Mouse (Mus musculus): Measurements from ENCODE around the gene Gm45785.

Gm45785 gene

DNA sequence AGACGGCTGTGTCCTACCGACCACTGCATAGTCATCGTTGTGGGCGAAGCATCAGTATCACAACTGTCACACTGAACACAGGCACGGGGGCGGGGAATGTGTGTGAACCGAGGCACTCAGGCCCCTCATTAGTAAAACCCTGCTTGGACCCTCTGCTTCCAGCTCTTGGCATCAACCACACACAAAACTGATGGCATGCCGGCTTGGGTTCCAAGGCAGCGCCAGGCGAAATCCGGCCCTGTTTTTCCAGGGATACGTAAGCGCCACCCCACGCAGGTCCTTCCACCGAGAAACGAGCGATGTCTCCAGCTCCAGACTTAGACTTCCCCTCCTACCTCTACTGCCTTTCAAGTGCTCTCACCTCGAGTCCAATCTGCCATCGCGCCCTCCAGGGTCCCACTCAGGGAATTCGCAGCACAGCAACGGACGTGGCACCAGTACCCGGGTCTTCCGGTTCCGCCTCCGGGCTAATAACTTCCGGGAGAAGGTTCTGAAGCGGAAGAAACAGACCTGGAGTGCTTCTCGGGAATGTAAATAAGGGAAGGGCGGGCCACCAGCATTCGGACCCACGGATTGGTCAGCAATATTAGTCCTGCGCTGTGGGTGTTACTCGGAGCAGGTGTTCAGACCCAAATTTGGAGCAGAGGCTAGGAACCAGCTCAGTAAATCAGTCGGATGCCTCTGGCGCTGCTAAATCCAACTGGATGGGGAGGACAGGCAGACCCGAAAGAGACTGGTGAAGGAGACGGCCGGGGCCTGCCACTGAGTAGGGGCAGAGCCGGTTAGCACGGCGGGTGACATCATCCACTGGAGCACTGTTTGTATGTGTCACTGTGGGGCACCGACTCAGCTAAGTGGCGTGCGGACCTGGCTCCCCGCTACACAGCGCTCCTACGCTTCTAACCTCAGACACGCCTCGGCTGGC, at the start of gene Gm45785:
Gene Gm45785 (minus strand): TSS at position 472 of the 925 bp plus-strand sequence.
- peak; percentile 90 to 95 for DNase-seq

DNA sequence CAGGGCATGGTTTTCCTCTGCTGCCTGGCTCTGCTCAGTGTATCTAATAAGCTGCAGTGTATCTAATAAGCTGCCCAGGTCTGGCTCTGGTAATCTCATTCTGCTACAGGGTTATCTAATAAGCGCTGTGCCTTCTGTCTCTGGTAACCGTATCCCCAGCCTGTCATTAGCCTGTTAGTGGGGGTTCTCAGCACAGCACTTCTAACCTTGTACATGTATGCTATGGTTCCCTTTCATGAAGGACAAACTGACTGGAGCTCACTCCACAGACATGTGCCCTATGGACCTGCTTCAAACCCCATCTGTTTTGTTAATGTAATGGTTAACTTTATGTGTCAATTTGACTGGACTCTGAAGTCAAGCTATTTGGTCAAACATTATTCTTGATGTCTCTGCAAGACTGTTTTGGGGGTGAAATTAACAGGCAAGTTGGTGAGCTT, 49.5 kb upstream of the Gm45785 start:
- DNase-seq: peak in 1 of 2 experiments; percentile 54

DNA sequence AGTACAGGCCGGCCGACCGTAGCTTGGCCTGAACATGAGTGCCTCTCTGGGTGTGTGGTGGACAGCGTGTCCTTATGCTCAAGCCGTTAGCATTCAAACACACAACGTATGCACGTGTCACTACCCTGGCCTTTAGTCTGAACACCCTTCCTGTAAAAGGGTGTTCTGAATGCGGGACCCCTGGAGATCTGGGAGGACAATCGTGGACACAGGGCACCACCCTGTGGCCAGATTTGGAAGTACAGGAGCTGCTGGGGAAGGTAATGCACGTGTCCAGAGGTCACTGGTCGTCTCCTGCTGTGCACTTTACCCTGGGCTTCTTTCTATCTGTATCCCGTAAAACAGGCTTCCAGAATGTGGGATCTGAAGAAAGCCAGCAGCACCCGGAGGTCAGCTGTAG, 47.1 kb upstream of the Gm45785 start:
- DNase-seq: peak; percentile 80 to 90

- peak in 1 of 2 experiments; percentile 58 for DNase-seq
Observed at GRCm38 (mm10) chr7:140902036-140902875, 46.1 kb upstream of the Gm45785 start.

GRCm38 (mm10) chr7:140900220-140900619, 44.1 kb upstream of the Gm45785 start, which contains the start of gene Cox8b:
Cox8b (minus strand) TSS chr7:140900446.
- no peak for DNase-seq

DNA sequence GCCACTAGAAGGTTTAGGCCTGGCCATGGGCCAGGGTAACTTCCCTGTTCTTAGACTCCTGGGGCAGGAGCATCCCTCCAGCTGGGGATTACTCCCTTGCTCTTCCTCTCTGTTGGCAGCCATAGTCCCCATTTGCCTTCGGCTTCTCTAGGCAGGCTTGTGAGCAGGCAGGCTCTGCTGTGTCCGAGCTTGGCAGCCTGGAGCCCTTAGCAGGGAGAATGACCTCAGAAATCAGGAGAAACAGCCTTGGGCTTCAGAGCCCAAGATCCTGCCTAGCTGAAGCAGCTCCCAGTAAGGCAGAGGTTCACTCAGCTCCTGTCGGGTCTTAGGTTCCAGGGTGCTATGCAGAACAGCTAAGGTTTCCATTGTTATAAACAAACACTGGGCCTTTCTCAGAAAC, 43.0 kb upstream of the Gm45785 start:
- no peak for DNase-seq

- DNase-seq: no peak
Observed at GRCm38 (mm10) chr7:140897863-140898262, 41.7 kb upstream of the Gm45785 start.

DNA sequence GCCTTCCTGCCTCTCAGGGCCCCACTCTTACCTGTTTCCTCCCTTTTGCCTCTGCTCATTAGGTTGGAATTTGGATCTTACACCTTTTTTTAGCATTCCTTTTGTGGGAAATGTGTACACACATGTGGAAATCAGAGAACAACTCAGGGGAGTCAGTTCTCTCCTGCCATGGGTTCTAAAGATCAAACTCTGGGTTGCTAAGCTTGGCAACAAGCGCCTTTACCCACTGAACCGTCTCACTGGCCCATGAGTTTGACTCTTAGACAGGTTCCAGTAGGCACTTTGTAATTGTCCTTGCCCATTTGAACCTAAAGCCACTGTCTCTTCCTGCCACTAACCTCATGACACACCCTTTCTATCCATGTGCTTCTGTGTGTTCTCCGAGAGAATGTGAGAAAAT, 38.5 kb upstream of the Gm45785 start:
- DNase-seq: no peak

DNA sequence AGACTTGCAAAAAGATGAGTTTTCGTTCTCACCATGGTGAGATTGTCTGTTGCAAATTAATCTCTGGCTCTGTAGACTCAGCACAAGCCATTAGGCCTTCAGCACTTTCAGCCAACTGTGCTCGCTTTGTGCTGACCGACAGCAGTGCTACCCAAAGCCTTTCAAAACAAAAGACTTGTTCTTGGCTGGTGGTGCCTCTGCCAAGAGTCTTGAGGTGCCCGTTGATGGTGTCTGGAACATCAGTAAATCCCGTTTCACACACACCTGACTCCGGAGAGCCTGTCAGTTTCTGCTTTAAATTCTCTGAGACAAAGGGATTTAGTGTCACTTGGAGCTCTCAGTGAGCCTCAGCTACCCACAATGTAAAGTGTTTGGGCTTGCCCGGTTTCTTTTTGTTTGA, 37.9 kb upstream of the Gm45785 start:
- DNase-seq: peak in 1 of 2 experiments; percentile 8

GRCm38 (mm10) chr7:140890636-140891035, 34.5 kb upstream of the Gm45785 start:
- DNase-seq: peak in 1 of 2 experiments; percentile 26

DNA sequence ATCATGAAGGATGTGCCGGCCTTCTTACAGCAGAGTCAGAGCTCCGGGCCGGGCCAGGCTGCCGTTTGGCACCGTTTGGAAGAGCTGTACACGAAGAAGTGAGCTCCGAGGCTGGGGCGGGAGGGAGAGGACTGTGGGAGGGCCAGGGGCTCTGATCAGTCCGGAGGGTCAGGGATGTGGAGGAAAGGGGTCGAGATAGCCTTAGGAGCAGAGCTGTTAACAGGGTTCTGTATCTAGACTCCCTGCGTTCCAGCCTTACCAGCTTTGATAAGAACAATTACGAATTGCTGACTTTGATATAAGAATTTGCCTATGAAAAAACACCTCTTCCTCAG, 26.3 kb upstream of the Gm45785 start:
- no peak for DNase-seq

- peak; percentile 97 to 98 for DNase-seq
Observed at GRCm38 (mm10) chr7:140881696-140882468, 25.8 kb upstream of the Gm45785 start, which contains the start of the genes Psmd13 and Sirt3. Psmd13 (plus strand) TSS chr7:140881968. Sirt3 (minus strand) TSS chr7:140882309.

DNA sequence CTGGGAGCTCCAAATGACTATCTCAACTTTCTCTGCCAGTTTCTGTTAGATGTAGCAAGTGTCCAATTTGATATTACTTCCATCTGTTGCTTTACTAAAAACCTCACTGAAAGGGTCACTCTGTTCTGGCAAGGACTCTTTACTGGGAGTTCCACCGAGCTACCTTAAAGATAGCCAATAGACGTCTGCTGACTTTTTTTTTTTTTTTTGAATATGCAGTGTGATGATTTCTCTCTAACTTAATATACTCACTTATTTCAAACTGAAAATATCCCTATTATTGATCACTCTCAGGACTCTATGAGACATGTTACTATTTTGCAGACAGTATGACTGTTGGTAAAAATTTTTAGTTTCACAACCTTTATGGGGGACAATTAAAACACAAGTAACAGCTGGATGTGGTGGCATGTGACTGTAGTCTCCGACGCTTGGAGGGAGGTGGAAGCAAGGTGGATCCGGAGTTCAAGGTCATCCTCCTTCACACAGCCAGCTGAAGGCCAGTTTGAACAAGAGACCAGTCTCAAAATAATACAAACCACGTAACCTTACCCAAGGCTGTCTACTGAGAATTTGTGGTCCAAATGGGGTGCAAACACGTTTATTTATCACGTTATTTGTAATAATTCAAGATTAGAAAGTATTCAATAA, 24.9 kb upstream of the Gm45785 start:
- DNase-seq: peak; percentile 30 to 72

DNA sequence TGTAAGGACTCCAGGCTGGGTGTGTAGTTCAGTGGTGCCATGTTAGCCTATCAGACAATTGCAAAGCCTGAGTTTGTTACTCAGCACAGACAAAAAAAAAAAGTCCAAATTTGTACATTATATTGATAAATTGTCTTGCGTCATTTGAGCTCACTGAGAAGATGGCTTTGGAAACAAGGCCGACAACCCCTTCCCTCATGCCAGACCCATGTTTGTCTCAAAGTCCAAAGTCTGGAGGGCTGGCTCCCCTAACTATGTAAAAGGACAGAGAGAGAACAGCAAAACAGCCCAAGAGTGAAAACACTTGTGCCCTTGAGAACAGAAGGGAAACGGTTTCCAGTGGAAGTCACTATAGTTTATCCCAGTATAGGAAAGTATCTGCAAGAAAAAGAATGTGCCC, 24.3 kb upstream of the Gm45785 start:
- DNase-seq: peak; percentile 66 to 78

GRCm38 (mm10) chr7:140879355-140879754, 23.2 kb upstream of the Gm45785 start:
- peak in 1 of 2 experiments; percentile 16 for DNase-seq

DNA sequence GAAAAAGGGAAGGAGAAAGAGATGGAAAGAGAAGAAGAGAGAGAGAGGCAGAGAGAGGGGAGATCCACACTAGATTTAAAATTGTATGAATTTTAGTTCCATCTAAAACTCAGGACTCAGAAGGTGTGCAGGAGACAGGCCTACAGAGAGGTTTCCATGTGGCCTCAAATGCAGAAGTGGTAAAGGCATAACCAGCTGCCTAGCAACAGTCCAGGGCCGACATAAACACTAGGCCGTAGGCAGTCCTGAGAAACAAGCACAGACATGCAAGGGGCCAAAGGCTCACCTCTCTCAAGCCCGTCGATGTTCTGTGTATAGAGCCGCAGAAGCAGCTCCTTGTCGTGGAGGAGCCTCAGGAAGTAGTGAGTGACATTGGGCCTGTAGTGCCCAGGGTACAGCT, 21.2 kb upstream of the Gm45785 start:
- DNase-seq: peak in 1 of 2 experiments; percentile 28

DNA sequence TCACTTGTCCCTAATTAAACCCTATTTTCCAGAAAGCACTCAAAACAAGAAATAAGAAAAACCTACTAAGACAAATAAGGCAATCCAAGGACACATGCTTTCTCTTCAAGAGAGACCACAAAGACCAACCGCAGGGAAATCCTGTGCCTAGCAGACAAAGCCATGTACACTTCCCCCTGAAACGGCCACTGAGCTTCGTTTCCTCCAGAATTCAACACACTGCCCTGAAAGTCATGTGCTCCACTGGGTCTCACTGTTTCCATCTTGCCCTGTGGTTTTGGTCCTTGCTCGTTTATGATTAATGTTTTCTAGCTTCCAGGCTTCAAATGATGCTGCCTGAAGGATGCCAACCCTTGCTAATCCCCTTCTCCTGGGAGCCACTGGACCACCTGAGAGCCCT, 18.1 kb upstream of the Gm45785 start:
- peak in 1 of 2 experiments; percentile 13 for DNase-seq

DNA sequence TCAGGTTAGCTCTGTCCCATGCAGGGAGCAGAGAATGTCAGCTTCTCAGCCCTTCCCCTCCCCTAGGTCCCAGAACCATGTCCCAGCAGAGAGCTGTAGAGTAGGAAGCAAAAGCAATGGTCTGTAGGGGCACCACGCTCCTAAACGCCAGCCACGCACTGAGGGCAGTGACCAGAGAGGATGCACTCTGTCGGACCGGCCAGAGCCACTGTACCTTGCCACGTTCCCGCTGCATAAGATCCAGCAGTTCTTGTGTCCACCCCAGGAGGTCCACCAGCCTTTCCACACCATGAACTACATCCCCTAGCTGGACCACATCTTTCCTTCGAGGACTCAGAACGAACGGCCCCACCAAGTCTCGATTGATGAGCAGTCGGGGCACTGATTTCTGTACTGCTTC, 8.6 kb upstream of the Gm45785 start:
- peak in 1 of 2 experiments; percentile 29 for DNase-seq

DNA sequence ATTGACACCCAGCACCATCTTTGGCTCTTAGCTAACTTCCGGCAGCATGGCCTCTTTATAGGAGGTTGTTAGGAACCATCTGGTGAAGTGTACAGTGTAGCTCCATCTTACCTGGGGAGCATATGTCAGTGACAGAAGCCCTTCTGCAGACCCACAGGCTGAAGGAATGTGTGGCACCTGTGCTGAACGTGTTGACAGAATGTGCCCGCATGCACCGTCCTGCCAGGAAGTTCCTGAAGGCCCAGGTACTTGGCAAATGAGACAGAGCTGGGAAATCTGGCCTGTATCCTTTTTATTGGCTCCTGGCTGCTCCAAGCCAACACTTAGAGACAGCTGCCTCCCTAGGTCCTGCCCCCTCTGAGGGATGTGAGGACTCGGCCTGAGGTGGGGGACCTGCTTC, 4.6 kb upstream of the Gm45785 start:
- DNase-seq: peak in 1 of 2 experiments; percentile 38

- no peak for DNase-seq
Observed at GRCm38 (mm10) chr7:140859997-140860396, 3.9 kb upstream of the Gm45785 start.

DNA sequence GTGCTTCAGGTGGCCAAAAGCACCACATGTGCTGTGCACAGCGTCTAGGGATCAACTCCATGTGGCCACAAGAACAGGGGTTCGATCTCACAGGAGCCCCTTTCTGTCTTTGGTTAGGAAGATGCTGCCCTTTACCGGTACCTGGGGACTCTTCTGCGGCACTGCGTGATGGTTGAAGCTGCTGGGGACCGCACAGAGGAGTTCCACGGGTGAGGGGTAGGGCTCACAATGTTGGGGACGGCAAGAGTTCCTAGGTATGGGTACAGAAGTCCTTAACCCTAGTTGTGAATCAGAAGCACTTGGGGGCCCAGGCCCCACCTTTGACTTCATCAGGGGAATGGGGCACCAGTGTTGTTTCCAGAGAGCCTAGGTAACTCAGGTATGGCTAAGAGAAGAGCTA, 2.6 kb upstream of the Gm45785 start:
- no peak for DNase-seq
